Mouse (Mus musculus): ENCODE data around the gene Ugt1a5.

Gene Ugt1a5

DNA sequence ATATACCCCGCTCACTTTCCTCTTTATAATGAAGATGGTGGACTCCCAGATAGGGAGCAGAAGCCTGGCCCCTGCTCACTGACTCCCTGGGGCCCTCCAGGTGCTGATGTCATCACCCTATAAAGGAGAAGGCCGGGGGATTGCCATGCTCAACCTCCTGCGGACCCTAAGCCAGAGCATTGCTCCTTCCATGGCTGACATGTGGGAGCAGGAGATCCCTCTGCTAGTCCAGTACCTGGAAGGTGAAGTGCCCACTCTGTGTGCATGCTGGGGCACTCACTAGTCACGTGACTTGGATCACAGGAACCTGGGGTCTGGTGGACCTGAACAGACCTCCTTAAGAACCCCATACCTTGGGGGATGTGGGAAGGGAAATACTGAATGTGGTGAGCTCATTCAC is 74.8 kb downstream of the Ugt1a5 start:
- no peak for DNase-seq (ENCODE audit: low read depth)

DNA sequence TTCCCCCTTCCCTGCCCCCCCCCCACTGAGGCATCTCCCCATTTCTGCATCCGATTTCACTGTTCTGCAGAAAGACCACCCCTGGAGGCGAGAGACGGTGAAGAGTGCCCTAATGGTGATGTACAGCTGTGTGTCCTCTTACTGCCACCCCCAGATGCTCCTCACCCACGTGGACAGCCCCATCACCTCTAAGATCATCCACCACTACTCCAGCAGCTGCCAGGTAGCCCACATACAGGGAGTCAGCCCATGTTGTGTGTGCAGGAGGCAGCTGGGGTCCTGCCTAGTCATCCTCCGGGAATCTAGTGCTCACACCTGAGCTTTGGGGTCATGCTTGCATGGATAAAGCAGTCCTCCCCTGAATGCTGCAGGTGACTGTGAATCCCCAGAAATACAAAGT is 78.0 kb downstream of the Ugt1a5 start:
- no peak for DNase-seq (ENCODE audit: low read depth)

DNA sequence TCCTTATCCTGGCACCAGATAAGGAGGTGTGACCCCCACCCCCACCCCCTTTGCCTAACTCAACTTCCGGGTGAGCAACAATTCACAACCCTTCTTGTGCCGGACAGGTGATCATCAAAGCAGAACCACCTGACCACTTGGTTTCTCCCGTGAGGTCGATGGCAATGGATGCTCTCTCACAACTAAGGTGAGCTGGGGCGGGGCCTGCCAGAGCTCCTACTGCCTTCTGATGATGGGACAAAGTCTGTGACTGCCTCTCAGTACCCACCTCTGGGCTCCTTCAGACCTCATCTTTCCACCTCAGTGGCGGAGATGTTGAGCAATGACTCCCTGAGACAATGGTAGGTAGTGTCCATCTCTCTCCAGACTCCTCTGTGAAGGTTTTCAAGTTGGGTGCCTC is 80.1 kb downstream of the Ugt1a5 start:
- no peak for DNase-seq (ENCODE audit: low read depth)

DNA sequence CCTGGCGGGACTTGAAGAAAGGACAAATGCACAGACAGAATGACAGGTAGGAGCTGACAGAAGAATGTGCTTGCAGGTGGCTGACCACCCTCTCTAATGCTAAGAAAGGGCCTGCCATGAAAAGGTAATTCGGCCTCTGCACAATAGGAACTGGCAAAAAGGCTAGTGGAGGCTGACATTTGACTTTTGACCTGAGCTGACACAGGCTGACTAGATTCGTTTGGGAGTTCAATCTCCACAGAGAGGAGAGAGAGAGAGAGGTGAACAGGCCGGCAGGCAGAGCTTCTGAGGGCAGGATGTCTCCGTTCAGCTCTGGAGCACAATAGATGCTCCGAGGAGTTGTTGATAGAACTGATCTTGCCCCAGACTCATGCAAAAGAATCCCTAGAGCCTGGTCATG is 80.6 kb downstream of the Ugt1a5 start:
- no peak for DNase-seq (ENCODE audit: low read depth)

DNA sequence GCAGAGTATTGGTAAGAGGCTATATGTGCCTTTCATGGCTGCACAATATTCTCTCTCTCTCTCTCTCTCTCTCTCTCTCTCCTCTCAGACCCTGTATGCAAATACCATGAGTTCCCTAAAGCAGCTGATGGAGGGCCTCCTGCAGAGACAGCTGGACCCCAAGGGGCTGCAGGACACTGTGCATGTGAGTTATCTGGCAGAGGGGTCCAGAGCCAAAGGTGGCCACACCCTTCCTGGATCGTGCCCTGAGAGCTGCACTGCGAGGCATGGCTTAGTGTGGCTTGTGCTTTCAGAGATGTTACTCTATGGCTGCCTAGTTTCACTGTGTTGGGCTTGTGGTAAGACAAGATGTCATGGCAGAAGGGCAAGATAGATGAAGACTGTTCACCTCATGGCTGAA is 81.8 kb downstream of the Ugt1a5 start:
- no peak for DNase-seq (ENCODE audit: low read depth)

DNA sequence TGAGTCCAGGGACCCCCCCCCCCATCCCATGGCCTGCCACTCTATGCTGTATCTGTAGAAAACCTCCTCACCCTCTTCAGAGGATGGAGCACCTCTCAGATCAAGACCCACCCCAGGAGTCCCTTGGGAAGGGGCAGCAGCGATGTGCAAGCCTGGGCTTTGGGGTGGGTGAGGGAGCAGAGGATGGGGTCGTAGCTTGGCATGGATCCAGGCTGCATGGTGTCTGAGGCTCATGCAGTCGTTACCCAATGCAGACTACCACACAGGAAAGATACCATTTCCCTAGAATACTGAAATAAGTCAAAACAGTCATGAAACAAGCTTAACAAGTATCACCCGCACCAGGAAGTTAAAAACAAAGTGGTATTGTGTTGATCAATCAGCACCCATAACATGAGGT is 82.8 kb downstream of the Ugt1a5 start:
- no peak for DNase-seq (ENCODE audit: low read depth)

DNA sequence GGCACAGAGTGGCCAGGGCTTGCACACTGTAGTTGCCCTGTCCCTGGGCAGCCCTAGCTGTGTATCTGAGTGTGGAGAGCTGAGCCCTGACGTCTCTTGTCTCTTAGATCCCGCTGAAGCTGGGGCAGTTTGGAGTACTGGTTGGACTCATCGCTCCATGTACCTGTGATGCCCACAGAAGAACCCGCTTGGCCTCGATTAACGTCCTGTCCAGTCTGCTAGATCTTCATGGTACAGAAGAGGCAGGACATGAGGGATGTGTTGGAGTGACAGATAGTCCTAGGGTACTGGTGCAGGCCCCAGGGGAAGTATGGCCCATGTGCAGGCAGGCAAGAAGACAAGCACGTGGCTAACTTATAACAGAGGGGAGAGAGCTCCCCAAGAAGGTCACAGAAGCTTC is 83.8 kb downstream of the Ugt1a5 start:
- no peak for DNase-seq (ENCODE audit: low read depth)

DNA sequence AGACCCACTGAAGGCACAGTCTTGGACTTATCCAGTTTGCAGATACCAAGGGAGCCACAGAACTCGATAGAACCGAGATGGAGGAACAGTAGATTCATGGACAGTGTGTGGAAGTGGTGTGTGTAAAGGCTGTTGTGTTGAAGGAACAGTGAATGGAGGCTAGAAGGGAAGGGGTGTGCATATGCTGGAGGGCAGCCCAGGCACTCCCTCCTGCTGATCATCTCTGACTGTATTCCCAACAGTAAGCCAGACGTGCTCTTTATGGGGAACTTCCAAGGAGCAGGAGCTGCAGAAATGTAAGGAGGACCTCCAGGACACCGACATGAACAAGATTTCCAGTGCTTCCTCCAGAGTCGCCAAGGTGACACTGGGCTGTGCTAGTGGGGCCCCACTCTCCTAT is 84.2 kb downstream of the Ugt1a5 start:
- no peak for DNase-seq (ENCODE audit: low read depth)

DNA sequence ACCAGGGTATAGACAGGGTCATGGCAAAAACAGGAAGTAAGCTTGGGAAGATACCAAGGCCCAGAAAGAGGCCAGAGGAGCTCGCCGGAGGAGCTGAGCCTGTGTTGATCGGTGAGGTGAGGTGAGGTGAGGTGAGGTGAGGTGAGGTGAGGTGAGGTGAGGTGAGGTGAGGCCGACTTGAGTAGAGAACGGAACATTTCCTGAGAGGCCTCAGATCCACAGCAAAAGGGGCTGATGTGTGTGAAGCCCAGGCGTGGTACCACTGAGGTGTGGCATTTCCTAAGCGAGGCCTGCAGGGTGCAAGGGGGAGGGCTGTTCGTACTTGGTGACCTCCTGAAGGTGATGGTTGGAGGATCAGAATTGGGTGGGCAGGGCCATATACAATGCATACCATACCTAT is 87.3 kb downstream of the Ugt1a5 start:
- no peak for DNase-seq (ENCODE audit: low read depth)

DNA sequence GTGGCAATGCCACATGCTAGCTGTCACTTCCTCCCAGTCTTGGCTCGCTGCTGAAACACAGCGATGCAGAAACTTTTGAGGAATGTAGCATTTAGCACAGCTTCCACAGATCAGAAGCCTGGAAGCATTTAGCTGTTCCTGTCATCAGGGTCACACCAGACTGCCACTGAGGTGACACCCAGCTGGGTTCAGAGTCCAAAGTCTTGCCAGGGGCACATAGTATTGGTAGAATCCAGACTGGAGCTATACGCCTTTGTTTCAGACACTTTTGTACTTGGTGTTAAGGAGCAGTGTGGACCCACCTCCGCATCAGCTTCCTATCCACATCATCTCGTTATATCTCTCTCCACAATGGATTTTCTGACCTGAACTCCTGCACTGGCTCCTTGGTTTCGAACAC is 87.7 kb downstream of the Ugt1a5 start:
- no peak for DNase-seq (ENCODE audit: low read depth)

DNA sequence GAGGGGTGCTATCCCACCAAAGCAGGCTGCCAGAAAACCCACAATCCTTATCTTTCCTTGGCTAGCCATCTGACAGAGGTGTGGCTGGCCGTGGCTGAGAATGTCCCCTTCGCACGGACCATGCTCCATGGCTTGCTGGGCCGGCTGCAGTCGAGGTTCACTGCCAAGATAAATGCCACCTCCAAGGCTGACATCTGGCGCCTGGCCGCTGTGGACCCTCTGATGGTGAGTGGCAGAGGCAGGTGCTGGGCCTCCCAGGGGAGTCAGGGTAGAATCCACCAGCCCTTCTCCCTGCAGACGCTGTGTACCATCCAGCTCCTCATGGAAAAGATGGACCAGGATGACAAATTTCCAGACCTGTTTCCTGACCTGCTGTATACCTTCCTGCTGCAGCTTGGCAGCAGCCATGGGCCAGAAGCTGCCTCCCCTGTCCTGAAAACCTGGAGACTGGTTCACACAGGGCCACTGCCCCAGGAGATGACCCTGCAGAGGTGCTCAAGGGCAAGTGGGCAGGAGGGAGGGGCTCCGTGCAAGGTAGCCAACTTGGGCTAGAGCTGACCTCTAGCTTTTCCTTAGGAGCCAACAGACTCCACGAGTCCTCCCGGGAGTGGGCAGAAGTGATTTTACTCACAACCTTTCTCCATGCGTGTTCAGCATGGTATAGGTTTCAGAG is 89.1 kb downstream of the Ugt1a5 start:
- no peak for DNase-seq (ENCODE audit: low read depth)

DNA sequence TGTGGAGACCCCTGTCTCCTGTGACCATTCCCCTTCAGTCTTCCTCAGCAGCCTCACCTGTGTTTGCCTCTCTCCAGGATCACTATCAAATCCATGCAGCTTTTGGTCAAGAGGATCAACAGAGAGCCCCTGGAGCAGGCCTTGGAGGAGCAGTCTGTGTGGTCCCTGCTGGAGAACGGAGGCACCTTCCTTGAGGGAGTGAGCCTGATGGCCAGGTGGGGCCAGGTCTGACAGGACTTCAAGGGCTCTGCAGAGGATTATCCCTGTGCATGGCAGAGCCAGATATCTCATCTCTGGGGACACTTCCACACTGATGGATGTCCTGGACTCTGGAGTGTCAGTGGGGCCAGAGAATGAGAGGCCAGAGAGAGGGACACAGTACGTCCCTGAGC is 89.7 kb downstream of the Ugt1a5 start:
- no peak for DNase-seq (ENCODE audit: low read depth)

DNA sequence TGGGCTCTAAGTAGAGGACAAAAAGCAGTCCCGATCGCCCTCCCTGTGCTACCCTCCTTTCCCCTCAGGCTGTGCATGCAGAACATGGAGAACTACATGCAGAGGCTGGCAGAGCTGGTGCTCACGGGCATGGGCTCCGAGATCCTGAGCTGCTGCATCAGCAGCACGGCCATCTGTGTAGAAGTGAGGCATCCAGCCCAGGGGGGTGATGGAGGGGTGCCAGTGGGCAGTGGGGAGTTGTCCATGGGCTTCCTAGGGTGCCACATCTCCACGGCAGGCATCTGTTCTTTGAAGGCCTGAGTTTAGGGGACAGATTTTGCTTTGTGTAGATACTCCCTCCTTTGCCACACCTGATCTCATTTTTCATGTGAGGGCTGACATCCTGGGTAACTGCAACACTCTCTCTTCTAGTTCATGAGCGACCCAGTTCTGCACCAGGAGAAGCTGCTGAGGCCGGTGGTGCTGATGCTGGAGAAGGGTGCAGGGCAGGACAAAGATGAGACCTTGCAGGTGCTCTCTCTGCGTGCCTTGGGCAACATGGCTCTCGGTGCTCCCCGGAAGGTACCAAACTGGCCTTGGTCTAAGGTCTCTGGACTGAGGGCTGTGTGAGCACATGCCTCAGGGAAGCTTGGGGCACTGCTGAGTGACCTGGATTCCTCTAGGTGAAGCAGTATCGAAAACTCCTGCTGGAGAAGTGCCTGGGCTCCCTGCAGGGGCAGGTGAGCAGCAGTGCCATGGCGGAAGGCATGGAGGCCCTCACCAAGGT is 90.4 kb downstream of the Ugt1a5 start:
- DNase-seq (ENCODE audit: low read depth), result no peak

DNA sequence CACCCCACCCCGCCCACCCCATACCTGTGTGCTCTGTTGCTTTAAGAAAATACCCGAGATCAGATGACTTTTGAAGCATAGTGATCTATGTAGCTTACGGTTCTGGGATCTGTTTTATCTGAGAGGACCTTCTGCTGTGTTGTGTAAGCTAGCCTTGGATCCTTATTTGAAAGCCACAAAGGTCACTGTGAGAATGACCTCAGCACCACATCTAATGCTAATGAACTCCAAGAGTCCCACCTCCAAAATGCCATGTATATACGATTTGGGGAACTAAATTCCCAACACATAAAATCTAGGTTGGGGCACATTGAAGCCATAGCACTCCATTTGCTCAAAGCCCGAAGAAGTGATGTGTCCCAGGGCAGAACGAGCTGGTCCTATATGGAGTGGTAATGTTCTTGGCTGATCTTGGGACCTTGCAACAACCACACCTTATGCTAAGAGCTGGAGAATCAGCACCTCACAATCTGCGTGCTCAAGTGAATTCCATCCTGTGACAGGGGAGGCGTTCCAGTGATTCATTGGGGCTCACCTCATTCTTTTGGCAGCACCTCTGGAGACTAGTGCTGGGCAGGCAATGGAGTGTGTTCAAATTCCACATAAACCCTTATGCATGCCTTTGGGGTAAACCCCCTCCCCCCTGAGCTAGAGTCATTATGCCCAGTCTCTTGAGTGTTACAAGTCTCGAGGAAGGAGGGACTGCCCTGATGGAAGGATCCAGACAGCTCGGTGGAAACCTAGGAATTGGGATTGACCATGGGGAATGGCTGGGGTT is 91.3 kb downstream of the Ugt1a5 start:
- peak; percentile 56 for DNase-seq (ENCODE audit: low read depth)

DNA sequence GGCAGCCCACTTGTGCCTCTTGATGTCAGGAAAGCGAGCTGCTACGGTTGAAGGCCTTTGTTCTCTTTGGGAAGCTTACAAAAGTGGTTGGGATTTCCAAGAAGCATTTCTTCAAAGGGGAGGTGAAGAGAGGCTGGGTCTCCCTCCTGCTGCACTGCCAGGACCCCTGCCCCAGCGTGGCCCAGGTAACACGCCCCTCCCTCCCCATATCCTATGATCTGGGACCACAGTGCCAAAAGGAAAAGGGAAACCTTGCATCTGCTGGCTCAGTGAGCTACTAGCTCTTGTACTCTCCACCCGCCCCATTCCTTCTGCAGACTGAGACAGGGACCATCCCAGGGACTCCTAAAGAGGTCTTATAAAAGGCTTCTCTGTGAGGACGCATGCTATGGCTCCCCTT is 91.9 kb downstream of the Ugt1a5 start:
- DNase-seq (ENCODE audit: low read depth), result no peak

DNA sequence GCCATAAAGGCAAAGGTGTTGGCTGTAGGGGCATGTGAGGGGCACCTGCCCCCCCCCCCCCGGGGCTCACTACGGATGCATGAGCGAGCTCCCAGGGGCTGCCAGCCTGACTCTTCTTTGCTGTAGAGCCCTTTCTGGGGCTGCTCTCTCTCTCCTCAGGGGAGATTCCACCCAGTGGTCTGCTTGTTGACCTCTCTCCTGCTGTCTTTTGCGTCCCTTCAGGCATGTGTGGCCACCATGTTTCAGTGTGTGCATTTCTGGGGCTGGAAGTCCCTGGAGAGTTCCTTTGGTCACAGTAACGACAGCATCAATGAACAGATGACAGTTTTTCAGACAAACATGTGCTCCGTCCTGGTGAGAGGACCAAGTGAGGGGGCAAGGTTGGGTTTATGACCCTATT is 92.5 kb downstream of the Ugt1a5 start:
- no peak for DNase-seq (ENCODE audit: low read depth)

DNA sequence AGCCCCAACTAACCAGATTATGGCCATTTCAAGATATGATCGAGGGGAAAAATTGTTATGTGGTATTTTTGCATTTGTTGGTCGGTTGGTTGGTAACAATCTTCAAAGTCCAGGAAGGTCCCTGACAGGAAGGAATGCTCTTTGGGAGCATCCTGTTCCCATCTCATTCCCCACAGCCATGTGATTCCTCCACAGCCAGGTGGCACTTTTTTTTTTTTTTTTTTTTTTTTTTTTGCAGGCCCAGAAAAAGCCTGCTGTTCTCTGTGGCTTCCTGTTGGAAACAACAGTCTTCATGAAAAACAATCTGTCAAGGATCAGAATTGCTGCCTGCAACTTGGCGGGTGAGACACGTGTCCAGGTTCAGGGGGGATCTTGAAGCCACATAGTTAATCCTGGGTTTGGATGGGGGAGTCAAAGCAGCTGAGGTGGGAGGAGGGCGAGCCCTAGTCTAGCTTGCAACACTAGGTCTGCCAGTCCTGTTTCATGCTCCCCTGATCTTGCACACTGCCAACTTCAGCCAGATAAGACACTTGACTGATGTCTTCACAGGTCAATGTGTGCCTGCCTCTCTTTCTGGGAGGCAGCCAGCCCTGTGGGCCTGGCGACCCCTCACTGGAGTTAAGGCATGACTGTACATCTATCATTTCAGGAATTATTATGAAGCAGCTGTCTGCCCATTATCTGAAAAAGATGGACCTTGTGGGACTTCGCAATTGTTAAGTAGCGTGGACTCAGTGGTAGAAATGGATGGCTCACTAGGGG is 93.2 kb downstream of the Ugt1a5 start:
- DNase-seq (ENCODE audit: low read depth), result peak; percentile 72

DNA sequence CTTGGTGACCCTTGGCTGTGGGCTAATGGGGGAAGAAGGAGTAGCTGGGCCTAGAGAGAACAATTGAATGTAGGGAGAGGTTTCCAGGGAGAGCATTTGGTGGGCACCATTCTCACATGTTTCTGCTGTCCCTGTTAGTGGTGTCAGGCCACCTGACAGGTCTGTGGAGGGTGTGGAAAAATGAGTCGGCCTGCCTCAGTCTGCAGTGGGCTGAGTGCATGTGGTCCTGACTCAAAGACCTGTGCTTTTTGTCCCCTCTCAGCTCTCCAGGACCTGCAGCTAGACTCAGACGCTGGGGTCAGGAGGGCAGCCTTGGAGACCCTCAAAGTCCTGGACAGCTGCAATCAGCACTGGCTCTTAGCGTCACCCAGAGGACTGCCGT is 93.8 kb downstream of the Ugt1a5 start:
- no peak for DNase-seq (ENCODE audit: low read depth)

DNA sequence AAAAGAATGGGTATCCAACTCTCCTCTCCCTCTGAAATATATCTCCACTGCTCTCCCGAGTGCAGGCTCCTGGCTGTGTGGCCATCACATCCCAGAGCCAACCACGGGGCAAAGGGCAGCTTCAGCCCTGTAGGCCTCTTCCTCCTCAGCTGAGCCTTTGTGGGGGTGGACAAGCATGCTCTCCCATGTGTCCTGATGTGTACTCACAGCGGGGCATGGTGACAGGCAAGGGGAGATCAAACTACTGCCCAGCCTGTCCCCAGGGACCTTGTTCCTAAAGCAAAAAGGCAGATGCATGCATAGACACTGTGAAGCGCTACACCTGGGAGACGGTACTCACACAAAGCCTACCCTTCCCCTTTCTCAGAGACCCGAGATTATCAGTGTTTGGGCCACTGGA is 94.3 kb downstream of the Ugt1a5 start:
- peak; percentile 60 for DNase-seq (ENCODE audit: low read depth)

DNA sequence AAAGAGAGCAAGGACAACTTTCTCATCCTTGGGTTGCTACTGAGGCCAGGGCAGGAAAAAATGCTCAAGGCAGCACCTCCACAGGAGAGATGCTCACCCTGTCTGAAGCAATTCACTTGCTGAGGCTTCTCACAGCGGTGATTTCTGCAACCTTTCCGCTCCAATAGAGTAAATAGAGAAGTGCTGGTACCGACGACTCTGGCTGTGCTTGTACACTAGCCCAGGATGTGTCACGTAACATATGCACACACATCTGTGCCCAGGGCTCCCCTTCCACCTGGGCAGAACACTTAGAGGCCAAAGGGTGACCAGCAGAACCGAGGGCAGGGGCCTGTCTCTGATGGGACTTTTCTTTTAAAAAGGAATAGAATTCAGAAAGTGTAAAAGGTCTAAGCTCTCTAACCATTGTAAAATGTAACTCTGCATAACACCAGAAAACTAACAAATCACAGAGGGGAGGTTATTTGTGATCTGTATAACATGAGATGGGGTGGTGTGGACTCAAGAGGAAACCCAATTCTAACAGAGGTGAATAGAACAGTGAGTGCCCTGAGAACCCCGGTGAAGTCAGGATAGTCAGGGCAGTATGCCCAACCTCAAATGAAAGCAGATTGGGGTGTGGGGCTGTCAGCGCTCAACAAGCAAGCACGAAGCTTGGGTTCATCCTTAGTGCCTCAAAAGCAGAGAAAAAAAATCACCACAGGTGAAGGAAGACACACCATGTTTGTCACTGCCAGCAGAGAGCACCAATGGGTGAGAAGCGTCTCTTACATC is 95.0 kb downstream of the Ugt1a5 start:
- DNase-seq (ENCODE audit: low read depth), result no peak

DNA sequence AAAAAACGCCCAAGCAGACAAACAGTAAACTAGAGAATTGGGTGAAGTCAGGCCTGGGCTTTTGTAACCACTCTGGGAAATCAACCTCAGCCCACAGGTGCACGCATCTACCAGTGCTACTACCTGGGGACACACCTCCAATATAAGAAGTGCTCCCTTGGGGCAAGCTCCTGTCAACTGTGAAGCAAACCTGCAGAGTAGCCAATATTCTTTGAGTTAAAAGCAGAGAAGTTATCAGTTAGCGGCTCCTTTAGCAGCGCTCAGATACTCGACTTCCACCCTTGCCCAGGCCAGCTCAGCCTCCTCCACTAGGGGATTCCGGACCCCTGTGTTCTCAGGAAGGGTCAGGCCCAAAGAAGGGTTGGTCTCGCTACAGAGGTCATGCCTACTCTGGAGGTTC is 95.9 kb downstream of the Ugt1a5 start:
- no peak for DNase-seq (ENCODE audit: low read depth)

DNA sequence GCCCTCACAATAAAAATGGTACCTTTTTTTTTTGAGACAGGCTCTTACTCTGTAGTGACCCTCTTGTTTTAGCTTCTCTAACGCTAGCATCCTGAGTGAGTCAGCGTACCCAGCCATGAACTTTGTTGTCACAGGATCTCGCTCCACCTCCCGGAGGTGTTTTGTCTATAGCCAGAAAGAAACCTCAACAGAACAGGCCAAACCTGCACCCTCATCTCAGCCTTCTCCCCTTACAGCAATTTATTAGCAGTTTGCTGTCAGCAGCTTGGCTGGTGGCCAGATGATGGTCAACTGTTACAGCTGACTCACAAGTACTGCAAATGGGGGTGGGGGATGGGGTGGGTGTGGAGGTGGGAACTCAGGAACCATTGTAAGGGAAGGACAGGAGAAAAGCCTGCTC is 96.4 kb downstream of the Ugt1a5 start:
- DNase-seq (ENCODE audit: low read depth), result peak; percentile 100

Measured in NIH3T3 (cell line).